Mouse (Mus musculus) urinary bladder, postnatal 10 days (tissue): ENCODE results near the gene Hnrnph1.

Experiments
- DNase-seq: peaks from one replicate; pipeline ENCODE4 v3.0.0; 2022; ENCODE audit warnings: low spot score

The Hnrnph1 gene

DNA sequence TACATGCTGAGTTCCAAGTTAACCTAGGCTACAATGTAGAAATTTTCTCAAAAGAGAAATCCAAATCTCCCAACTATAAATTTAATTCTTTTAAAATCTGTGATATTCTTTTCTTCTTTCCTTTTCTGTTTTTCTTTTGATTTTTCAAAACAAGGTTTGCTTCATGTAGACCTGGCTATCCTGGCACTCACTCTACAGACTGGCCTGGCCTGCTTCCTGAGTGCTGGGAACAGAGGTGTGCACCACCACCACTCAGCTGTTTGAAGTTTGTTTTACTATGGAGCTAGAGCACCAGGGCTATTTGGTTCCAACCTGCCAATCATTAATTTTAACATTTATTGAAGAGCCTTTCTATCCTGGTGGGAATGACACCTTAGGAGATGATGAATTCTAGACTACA lies 3.7 kb upstream of the Hnrnph1 start:
- no peak for DNase-seq

DNA sequence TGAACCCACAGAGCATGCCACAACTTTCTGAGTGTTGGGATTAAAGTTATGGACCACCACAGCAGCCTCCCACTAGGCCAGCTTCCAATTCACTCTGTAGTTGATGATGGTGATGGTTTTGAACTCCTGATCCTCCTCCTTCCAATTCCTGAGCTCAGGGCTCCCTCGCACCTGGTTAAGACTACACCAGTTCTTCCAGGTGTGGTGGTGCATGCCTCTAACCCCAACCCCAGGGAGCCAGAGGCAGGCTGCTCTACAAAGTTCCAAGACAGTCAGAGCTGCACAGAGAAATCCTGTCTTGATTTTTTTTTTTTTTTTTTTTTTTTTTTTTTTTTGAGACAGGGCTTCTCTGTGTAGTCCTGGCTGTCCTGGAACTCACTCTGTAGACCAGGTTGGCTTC lies 3.2 kb upstream of the Hnrnph1 start:
- no peak for DNase-seq

DNA sequence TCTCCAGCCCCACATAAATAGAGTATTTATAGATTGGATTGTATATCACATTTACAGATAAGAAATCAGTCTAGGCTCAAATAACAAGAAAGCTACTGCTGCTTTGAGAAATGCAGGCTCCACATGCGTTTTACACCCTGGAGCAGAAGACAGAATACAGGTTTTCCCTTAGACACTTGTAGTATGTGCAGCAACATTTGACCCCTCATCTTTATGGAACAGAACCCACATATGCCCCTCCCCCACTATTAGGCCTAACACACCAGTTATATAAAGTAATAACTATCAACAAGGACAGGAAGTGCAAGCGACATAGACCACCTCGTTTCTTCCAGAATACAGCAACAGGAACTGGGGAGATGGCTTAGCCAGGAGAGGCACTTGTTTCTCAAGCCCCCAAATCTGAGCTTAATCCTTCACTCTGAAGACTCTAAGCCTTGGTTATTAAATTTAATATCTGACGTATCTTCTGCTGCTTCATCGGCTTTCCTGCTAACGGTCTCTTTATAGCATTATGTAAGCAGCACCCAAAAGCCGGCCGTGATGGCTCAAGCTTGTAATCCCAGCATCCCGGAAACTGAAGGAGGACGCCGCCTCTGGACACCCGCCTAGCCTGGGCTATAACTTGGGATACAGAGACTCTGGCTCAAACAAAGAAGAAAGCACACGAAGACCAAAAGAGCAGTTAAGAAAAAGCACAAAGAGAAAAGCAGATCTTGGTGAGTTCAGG lies 2.3 kb upstream of the Hnrnph1 start:
- no peak for DNase-seq

DNA sequence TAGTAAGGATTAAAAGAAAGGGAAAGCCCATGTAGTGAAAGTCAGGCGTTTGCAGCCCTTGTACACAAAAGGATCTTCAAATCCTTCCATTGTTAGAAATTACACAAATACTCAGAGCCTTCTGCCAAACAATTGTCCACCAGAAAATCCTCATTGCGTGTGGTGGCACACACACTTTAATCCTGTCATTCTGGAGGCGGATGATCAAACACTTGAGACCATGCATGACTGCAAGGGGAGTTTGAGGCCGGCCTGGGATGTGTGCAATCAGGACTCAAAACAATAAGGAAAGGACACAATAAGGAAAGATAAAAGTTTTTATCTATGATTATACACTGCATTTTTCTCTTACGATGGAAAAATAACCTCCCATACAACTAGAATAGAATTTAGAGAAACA lies 1.4 kb upstream of the Hnrnph1 start:
- no peak for DNase-seq

DNA sequence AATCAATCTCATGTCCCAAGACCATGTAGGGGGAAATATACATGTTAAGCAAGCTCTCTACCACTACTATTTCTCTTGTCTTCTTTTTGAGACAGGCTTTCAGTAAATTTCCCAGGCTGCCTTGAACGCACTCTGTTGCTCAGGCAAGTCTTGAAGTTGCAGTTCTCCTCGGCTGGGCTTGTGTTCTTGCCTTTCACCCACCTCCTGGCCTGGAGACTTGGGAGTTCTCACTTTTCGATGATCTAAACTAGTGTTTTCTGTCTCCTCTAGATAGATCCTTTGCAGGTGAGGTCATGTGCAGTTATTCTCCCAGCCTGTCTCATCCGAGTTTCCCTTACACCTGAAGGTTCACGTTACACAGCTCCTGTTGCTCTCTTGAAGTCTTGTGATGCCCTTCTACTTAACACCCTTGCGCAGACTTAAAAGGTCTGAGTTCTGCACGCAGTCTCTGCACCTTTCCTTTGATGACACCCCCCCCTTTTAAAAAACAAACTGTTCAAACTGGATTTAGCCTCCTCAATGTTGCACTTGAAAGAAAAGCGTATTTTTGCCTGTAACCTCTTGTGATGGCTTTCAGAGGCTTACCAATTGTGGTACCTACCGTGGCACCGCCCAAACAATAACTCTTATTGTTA lies 517 bp upstream of the Hnrnph1 start:
- DNase-seq = no peak

DNA sequence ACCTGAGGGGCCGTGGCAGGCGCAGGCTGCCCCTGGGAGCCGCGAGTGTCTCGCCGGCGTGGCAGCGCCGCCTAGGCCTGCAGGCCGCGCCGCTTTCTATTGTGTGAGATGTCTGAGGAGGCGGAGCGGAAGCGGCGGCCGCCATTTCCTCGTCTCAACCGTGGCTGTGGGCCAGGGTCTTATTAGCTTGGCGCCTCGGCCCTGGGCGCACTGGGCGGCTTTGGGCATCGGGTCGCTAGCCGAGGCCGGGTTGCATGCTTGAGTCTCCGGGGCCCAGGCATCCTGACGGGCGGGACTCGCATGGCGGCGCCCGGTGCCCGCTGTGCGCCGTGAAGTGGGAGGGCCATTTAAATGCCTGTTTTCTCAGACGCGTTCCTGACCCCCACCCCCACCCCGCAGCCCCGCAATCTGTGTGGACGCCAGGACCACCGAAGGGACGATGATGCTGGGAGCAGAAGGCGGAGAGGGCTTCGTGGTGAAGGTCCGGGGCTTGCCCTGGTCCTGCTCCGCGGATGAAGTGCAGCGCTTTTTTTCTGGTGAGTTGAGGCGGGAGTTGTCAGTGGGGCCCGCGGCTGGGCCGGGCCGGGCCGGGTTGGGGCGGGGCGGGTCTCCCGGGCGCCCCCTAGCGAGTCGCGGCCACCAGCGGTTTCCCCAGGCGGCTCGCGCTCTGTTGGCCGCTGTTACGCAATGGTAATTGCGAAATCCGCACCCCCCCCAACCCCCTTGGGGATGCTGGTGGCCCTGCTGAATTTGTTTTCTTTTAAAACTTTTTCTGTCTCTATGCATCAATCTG lies 1.3 kb downstream of the Hnrnph1 start:
- DNase-seq = peak; percentile 60

DNA sequence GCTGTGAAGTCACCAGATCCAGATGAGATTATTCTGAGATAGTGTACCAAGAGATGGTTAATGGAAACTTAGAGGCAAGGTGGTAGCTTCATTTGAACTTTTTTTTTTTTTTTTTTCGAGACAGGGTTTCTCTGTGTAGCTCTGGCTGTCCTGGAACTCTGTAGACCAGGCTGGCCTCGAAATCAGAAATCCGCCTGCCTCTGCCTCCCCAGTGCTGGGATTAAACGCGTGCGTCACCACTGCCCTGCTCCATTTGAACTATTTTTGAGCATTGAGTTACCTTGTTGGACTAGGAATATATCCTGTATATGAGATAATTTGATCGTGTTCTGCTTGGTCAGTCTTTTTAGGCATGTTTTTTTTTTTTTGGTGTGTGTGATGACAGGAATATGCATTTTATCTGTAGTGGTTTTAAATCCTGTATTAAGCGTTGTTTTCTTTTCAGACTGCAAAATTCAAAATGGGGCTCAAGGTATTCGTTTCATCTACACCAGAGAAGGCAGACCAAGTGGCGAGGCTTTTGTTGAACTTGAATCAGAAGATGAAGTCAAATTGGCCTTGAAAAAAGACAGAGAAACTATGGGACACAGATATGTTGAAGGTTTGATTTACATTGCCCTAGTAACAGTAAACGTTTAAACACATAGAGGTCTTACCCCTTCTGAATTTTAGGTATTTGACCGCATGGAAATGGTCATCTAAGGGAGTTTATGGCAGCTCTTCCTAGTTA lies 2.4 kb downstream of the Hnrnph1 start:
- DNase-seq = no peak

DNA sequence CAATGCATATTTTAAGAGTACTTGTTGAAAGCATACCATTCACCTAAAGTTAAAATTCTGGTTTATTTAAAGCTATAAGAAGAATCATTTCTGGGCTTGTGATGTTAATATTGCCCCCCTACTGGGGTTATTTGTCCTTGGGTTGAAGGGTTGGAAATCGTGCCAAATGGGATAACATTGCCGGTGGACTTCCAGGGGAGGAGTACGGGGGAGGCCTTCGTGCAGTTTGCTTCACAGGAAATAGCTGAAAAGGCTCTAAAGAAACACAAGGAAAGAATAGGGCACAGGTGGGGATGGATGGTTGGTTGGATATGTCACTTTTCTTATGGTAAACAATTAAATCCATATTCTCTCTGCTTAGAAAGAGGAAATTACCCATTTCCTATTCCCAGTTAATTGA lies 4.5 kb downstream of the Hnrnph1 start:
- no peak for DNase-seq

DNA sequence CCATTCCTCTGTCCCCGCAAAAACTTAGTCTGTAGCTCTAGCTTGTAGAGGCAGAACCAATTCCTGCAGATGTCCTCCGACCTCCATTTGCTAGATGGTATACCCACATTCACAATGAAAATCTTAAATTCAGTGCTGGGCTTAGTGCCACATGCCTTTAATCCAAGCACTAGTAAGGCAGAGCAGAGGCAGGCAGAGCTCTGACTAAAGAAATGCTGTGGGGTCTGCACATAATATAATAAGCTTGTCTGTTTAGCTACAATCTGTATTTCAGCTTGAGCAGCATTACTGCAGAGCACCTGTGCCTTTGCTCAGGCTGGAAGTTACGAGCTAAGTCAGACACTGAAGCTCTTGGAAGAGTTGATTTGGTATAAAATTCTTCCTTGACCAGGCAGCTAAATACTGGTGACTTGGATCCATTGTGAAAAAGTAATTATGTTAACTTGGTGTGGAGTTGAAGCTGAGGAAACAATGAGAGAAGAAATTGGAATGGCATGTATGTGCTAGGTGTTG lies 10.4 kb downstream of the Hnrnph1 start:
- DNase-seq = no peak

DNA sequence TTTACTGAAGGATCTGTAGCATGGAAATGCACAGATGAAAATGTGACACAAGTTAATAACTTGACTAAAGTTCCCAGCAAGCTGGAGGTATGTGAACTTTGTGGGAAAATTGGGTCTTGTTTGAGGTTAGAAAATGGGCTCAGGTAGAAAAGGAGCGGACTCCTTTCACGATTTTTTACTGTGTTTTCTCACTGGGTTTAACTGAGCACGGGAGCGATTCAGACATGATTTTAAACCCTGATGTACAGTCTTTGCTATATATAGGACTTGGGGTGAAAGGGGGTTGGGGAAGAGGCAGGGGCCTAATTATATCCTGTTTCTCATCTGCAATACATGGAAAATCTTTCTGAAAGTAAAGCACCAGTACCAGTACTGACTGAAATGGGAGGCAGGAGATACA lies 10.9 kb downstream of the Hnrnph1 start:
- no peak for DNase-seq

DNA sequence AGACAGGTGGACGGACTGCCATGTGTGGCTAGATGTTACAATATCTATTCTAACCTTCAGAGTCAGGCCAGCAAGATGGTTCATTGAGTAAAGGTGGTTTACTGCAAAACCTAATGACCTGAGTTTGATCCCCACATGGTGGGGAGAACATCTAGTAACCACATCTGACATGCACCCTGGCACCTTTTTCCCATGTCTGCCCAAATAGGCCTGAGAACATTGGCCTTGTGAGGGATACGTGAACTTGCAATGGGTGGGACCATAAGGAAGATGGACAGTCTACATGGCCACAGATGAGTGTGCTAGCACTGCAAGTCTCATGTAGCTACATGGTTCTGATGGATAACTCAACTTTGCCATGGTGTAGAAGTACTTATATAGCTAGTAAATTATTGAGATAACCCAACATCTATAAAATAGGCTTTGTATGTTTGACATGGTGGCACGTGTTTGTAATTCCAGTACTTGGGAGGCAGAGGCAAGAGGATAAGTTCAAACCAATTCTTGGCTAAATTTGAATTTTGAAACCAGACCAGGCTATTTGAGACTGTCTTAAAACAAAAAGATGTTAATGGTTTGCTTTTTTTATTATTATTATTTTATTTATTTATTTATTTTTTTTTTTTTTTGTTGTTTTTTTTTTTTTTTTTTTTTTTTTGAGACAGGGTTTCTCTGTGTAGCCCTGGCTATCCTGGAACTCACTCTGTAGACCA lies 11.6 kb downstream of the Hnrnph1 start:
- no peak for DNase-seq

DNA sequence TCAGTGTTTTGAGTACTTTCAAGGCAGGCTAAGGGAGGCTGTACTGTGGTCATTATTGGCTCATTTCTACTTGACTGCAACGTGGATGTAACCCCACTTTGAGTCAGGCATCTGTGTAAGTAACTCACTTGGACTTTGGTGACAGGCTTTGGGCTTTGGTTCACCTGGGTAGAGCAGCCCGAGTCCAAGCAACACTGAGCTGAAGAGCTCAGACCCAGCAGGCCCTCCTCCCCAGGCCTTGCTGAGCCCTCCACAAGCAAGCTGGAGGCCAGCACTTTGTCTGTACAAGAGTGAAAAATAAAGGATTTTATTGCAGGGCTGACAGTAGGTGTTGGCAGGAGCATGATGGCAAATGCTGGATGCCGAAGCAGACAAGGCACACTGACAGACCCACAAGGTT lies 12.2 kb downstream of the Hnrnph1 start:
- DNase-seq = no peak

DNA sequence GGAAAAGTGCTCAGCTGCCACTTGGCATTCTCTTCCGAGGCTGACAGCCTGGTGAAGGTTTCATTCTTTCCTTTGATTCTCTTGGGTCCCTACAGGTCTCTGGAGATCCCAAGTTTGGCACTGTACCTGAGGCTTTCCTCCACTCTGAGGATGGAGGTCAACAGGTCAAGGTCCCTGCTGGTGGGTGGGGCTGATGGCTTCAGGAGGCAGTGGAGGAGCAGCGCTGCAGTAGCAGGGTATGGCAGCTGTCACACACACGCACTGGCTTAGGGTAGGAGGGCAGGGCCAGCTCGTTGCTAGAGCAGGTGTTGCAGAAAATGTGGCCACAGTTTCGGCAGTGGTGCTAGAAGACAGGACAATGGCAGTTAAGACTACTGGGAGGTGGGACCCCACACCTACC lies 12.8 kb downstream of the Hnrnph1 start:
- DNase-seq = no peak

DNA sequence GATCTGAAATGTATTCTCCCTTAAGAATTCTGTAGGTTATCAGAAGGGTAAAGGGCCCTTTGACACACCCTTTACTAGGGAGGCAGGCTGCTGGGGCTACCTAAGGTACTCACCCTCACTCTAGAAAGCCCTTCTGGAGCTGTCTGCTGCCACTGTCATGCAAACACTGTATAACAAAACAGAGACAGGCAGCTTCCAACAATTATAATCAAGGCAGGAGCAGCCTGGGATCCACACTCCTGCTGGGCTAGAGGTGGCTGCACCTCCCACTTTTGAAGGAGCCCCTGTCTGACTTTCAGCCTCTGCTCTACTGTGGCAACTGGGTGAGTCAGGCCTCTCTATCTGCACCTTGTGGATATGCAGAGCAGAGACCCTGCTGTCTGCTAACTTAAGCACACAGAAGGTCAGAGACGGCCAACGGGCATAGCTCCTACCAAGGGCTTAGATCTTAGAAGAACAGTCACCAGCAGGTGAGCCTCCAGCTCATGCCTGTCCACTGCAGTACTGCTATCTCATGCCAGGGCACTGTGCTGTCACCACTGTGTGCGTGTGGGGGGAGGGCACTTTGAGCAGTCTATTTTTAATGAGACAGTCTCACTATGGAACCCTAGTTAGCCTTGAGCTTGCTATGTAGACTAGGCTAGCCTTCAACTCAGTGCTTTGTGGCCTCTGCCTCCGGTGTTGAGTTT lies 14.6 kb downstream of the Hnrnph1 start:
- peak; percentile 4 for DNase-seq

DNA sequence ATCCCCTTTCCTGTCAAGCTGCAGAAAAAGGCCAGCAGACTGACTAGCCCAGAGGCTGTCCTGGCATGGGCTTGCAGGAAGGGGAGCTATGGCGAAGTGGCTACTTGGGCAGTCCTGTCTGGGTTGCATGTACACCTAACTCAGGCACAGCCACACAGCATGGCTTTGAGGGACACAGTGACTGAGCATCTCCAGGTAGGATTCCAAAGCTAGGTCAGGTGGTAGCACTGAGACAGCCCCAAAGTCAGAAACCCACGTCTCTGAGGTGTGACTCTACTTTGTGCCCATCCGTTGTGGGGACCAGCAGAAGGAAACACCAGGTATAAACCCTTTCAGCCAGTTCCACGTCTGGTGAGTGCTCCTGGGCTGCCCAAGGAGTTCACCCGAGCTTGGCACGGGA lies 16.5 kb downstream of the Hnrnph1 start:
- peak; percentile 2 for DNase-seq

DNA sequence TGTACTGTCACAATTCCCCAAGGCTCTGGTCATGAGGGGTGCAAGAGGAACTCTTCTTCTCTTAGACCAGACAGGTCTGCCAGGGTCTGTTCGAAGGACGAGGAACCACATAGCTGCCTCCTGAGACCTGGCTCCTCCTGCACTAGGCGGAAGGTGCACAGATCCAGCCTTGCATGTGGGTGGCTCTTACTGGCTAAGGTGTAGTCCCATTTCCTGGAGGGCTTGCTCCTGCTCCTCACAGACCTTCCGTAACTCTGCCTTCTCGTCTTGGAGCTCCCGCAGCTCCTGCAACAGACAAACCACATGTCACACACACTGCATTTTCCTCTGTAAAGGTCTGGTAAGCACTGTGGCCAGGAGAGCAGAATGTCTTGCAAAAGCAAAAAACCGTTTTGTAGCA lies 17.9 kb downstream of the Hnrnph1 start:
- peak; percentile 3 for DNase-seq

DNA sequence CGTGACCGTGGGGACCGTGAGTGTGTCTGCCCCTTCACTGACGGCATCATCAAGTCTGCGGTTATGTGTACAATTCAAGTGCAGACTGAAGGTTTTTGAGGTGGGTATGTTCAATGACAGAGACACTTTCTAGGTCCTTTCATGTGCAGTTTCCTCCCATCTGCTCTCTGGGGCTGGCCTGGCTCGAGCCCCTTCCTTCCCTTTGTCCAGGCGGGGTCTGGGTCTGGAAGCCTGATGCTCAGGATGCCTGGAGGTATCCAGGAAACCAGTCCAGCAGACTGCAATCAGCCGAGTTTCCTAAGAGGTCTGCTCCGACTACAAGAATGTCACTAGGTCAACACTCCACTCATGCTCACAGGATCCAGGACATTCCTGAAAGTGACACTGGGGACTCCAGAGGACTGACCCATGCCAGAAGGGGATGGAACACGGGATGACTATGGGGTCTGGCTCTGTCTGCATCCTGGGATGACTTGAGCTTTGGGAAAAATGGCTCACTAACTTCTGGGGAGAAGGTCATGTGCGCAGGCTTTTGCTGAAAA lies 20.0 kb downstream of the Hnrnph1 start:
- DNase-seq = peak; percentile 7

DNA sequence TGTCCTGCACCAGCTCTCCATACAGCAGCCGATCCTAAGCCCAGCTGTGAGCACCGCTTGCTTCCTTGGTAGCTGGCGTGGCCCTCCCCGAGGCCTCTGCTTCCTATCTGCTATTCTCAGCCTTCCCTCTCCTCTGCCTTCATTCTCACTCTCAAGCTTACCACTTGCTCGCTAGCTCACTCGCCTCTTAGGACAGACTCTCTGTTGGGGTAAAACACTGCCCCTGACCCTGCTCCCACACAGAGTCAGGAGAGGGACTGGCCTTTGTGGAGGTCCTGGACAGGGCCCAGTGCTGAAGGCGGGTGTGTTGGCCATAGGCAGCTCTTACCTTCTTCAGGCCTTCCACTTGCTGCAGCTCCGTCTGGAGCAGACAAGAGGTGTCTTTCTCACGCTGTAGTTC lies 20.5 kb downstream of the Hnrnph1 start:
- DNase-seq = peak; percentile 5

DNA sequence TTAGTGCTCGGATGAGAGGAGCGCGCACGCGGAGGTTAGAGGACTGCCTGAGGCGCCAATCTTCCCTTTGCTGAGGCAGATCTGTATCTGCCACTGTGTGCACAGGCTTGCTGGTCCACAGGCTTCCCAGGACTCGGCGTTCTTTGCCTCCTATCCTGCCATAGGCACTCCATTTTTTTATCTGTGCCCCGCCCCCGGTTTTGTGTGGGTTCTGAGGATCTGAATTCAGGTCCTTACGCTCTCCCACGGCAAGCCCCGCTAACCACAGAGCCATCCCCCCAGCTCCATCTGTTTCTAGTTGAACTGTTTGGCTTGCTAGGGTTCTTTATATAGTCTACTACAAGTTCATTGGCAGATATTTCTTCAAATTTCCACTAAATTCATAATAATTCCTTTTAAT lies 22.0 kb downstream of the Hnrnph1 start:
- DNase-seq = peak; percentile 6

DNA sequence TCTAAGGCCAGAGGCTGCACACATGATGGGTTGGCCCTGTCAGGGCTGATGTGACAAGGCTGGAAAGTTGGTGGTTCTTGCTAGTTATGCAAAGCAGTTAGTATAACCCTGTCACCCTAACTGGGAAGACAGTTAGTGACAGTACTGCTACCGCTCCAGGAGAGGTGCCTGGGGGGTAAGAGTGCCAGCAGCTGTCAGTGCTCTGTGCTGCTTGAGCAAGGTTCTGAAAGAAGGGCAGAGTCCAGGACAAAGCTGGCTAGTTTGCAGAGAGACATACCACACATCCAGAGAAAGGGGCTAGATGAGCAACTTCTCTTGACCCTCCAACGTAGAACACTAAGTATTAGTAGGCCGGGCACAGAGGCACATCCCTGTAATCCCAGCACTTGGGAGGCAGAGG lies 25.7 kb downstream of the Hnrnph1 start:
- no peak for DNase-seq
